Mouse (Mus musculus): ENCODE measurements around the gene Mfap2. TPM values are rescaled to one million over a fixed set of nuclear protein-coding genes. Genes with fewer than 3 reads are reported as not detected.

Mfap2 gene
- not detected for polyA plus RNA-seq (2017; shearing (Covaris generic))

GRCm38 (mm10) chr4:141010118-141010517 lies at the start of gene Mfap2:
TSS of gene Mfap2 (plus strand) at chr4:141010418.

GRCm38 (mm10) chr4:140960781-140961466 lies 49.3 kb upstream of the Mfap2 start, which contains the start of gene Sdhb:
TSS of gene Sdhb (plus strand) at chr4:140961203.

GRCm38 (mm10) chr4:140986711-140987395 lies 23.4 kb upstream of the Mfap2 start, which contains the start of gene Atp13a2:
TSS of gene Atp13a2 (plus strand) at chr4:140986873.

GRCm38 (mm10) chr4:141060426-141061301 lies 50.4 kb downstream of the Mfap2 start, which contains the start of gene Crocc:
TSS of gene Crocc (minus strand) at chr4:141060550.

Other genes with a start within 250 kb of the Mfap2 start
- 1.5 TPM for gene Padi4, start 236.2 kb upstream of the Mfap2 start, polyA plus RNA-seq (2017; shearing (Covaris generic))
- not detected for gene Padi3, start 199.8 kb upstream of the Mfap2 start, polyA plus RNA-seq (2017; shearing (Covaris generic))
- not detected for gene Padi1, start 164.6 kb upstream of the Mfap2 start, polyA plus RNA-seq (2017; shearing (Covaris generic))
- 10.3 TPM for gene Padi2, start 104.1 kb upstream of the Mfap2 start, polyA plus RNA-seq (2017; shearing (Covaris generic))
- 155 TPM for gene Sdhb, start 49.2 kb upstream of the Mfap2 start, polyA plus RNA-seq (2017; shearing (Covaris generic))
- 25.6 TPM for gene Atp13a2, start 23.5 kb upstream of the Mfap2 start, polyA plus RNA-seq (2017; shearing (Covaris generic))
- 3.5 TPM for gene Crocc, start 50.1 kb downstream of the Mfap2 start, polyA plus RNA-seq (2017; shearing (Covaris generic))
- gene Necap2, start 67.9 kb downstream of the Mfap2 start, polyA plus RNA-seq (2017; shearing (Covaris generic)), result 120 TPM
- 0.20 TPM for gene Spata21, start 77.9 kb downstream of the Mfap2 start, polyA plus RNA-seq (2017; shearing (Covaris generic))
- 66.4 TPM for gene Szrd1, start 129.4 kb downstream of the Mfap2 start, polyA plus RNA-seq (2017; shearing (Covaris generic))
- gene Fbxo42, start 137.5 kb downstream of the Mfap2 start, polyA plus RNA-seq (2017; shearing (Covaris generic)), result 23.1 TPM
- gene Rsg1, start 203.5 kb downstream of the Mfap2 start, polyA plus RNA-seq (2017; shearing (Covaris generic)), result 2.1 TPM
- gene Arhgef19, start 229.1 kb downstream of the Mfap2 start, polyA plus RNA-seq (2017; shearing (Covaris generic)), result not detected